Mouse (Mus musculus) cerebellum, adult (tissue): ENCODE measurements around the gene Fpgs.

Source experiments
- ATAC-seq: cut with Nextera tagmentation; 2 replicates; pipeline ENCODE4 v1.9.2; 2017; ENCODE audit warnings: mild to moderate bottlenecking, moderate library complexity, mixed read lengths; ENCODE audit not compliant: insufficient number of reproducible peaks, low FRiP score, low TSS enrichment

Fpgs gene

DNA sequence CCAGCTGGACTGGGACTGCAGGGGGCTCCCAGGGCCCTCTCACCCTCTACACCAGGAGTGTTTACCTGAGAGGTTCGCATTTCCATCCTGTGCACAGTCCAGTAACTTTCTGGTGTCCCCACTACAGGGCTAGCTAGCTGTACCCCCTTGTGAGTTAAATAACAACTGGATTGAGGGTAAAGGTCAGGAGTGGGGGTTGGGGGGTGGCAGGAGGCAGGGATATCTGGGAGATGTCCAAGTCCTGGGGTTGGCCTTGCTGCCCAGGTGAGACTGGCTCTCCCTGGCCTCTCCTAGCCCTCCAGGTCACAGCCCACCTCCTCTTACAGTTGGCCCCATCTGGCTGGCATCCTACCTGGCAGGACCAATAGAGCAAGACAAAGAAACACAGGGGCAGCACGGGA, at the start of gene Fpgs:
TSS of gene Fpgs (minus strand) at position 125 of the 401 bp plus-strand sequence.
- ATAC-seq = no peak

DNA sequence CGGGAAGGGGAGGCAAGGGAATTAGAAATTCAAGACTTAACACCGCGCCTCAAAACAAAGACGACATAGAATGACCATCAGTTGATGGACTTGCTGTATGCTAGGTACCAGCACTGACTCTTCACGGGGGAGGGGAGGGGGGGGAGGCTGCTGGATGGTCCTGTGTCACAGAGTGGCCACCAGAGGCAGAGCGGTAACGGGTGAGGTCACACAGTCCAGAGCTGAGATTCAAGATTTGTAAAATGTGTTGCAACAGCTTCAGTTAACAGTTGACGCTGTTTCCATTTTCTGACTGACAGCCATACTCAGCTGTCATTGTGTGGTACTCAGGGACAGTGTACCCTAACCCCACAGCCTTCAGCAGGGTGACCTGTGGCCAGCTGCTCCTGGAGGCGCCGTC, 48.2 kb upstream of the Fpgs start:
- ATAC-seq = no peak

GRCm38 (mm10) chr2:32751665-32752033, 47.7 kb upstream of the Fpgs start:
- ATAC-seq = no peak

GRCm38 (mm10) chr2:32750887-32751664, 47.1 kb upstream of the Fpgs start:
- no peak for ATAC-seq

DNA sequence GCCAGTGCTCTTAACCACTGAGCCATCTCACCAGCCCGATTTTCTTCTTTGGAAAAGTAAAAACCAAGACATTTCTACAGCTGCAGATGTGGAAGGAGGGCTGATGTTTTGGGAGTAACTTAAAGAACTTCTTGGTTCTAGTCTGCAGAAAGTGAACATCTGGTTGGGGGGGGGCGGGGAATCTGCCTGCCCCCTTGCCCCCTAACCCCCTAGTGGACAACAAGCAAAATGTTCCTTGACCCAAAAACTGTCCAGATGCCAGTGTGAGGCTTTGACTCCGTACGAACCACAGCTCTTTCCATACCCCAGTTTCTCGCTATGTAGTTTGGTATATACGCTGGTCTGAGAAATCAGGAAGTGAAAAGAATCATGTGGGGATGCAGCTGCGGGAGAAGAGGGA, 46.3 kb upstream of the Fpgs start:
- no peak for ATAC-seq

DNA sequence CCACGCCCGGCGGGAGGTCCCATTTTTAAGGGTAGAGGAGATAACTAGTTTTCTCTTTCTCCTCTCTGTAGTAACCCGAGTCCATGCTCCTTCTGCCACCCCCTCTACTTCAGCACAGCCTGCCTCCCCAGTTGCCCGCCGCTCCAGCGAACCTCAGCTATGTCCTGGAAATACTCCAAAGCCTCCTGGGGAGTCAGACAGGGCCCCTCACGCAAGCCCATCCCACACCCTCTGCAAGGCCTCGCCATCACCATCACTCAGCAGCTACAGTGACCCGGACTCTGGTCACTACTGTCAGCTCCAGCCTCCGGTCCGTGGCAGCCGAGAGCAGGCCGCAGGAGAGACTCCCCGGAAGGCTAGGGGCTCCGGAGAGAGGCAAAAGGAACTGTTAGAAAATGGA, 45.1 kb upstream of the Fpgs start:
- no peak for ATAC-seq

DNA sequence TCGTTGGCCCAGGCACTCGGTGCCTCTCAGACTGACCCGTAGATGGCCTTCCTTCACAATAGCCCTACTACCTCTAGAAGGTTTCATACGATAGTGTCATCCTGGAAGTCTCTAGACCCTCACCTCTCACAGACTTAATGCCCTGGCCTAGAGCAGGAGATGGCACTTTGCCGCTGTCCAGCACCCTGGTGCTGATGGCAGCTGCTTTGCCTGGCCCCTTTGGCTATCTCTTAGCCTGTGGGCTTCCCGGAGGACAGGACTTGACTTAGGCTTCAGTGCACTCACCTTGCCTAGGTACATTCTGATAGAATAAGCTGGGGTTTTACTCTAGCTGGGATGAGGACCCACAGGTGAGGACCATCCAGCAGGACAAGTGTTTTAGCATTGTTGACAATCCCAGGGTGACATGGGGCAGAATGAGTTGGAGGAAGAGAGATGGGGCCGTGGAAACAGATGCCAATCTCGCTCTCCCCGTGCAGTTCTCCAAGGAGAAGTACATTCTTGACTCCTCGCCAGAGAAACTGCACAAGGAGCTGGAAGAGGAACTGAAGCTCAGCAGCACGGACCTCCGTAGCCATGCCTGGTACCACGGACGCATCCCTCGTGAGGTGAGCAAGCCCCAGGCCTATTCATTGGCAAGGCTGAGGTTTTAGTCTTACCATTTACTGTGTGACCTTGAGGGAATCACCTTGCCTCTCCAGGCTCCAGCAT, 40.5 kb upstream of the Fpgs start:
- no peak for ATAC-seq

DNA sequence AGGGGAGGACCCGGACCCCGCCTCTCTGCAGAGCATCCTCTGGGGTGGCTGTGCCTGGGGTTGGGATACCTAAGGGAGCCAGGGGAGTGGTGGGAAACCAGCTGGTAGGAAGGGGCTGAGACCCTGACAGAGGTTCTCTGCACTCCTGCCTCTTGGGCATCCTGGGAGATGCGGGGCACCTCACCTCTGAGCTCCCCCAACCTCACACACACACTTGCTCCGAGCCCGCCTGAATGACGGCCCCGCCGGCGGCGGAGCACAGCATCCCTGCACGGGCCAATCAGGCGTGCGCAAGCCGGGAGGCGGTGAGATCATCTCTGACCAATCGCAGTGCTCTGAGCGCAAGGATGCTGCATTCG, 38.2 kb upstream of the Fpgs start:
- peak; percentile 91 for ATAC-seq

DNA sequence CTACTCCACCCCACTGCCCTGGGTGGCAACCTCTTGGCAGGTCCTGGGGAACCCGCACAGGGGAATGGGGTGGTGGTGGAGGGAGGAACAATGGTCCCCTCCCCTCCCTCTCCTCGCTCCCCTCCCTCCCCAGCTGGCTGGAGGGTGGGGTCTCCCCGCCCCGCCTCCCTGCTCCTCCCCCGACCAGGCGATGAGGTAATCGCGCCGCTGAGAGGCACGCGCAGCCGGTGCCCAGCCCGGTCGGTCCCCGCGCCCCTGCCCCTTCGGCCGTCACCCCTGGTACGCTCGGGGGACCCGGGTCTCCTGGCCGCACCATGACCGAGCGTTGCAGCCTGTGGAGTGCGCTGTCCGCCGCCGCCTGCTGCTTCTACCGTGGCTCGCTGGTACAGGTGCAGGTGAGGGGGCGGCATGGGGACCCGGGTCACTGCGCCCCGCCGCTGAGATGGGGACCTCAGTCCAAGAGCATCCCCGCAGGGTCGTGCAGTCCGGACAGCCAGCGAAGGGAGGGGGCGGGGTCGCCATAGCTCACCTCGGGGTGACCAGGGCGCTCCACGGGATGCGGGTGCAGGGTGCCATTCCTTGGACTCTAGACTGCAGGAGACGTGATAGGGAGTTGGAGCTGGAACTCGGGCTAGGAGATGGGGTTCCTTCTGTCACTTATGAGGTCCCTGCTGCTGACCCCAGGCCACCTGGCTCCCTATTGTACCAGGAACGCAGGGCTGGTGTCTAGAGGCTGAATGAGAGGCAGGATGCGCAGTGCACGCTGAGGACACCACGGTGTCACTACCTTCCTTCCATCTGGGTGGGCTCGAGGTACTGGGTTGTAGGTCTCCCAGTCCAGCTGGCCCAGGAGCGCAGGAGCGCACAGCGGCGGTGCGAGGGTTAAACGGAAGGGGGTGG, 37.6 kb upstream of the Fpgs start:
- no peak; the same call in 1 of the 2 replicates for ATAC-seq

GRCm38 (mm10) chr2:32740916-32741272, 36.9 kb upstream of the Fpgs start, which contains the start of gene 6330409D20Rik:
TSS of gene 6330409D20Rik (minus strand) at chr2:32741016.
- ATAC-seq = no peak

- ATAC-seq = no peak
These were observed 35.4 kb upstream of the Fpgs start for GRCm38 (mm10) chr2:32739311-32739710.

- ATAC-seq = no peak
These were observed 33.1 kb upstream of the Fpgs start for GRCm38 (mm10) chr2:32737008-32737407.

DNA sequence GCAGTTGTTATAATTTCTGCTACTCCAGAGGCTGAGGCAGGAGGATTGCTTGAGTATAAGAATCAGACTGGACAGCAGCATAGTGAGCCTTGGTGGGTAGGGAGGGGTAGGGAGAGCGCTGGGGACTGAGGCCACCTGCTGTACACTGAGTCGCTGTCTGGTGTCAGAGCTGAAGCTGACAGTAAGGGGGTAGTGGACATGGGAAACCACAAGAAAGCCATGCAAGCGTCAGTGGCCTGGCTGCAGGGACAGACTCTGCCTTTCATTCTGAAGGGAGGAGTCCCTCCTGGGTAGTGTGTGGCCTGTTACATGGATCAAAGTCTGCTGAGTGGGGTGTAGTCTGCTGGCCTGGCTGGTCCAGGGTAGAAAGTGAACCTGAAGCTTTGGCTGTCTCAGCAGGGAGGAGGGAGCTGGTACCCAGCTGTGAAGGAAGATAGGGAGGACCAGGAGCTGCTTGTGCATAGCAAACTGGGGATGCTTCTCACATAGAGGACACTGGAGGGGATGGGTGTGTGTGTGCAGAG, 32.4 kb upstream of the Fpgs start:
- ATAC-seq = no peak

GRCm38 (mm10) chr2:32734933-32735332, 31.0 kb upstream of the Fpgs start:
- no peak for ATAC-seq

- no peak for ATAC-seq
These were observed 30.5 kb upstream of the Fpgs start for GRCm38 (mm10) chr2:32734480-32734879.

GRCm38 (mm10) chr2:32732695-32733094, 28.8 kb upstream of the Fpgs start:
- ATAC-seq = no peak

GRCm38 (mm10) chr2:32731911-32732310, 28.0 kb upstream of the Fpgs start:
- no peak for ATAC-seq

GRCm38 (mm10) chr2:32730854-32731253, 26.9 kb upstream of the Fpgs start:
- no peak for ATAC-seq

DNA sequence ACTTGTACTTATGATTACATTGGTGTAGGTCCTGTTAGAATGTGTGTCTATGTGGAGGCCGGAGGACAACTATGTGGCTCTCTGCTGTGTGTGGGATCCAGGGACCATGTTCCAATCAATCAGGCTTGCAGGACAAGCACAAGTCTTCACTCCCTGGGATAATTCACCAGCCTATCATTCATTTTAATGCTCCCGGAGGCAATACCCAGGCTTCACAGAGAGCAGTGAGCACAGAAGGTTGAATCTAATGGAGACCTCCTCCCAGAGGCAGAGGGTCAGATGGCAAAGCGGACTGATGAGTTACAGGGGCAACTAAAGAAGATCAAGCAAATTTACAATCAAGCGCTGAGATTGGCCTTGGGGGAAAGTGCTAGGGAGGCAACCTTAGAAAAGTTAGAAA, 25.6 kb upstream of the Fpgs start:
- ATAC-seq = no peak

GRCm38 (mm10) chr2:32728463-32728862, 24.5 kb upstream of the Fpgs start:
- ATAC-seq = no peak

DNA sequence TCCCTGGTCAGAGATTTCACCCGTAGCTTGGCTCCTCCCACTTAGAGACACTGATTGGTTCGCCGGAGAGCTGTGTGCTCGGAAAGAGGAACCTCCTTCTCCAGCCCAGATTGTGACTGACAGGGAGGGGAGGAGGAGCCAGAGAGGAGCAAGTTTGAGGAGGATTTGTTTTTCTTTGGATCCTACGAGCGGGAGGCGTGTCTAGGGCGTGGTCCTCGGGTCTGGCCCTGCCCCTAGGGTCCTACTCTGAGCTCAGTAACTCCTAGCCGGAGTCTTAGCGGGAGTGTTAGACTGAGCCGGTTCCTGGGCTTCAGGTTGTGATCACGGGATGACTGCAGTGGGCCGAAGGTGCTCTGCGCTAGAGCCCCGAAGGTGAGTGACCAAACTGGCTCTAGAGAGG, 23.5 kb upstream of the Fpgs start:
- ATAC-seq = peak; percentile 97
